Mouse (Mus musculus) myocyte (in vitro differentiated cells): Measurements from ENCODE around the gene Cuedc1.

ENCODE experiments used
- CEBPB ChIP-seq: IDR thresholded peaks from 2 replicates; pipeline ENCODE4 v1.6.1; 2011; ENCODE audit warnings: mild to moderate bottlenecking, moderate library complexity; ENCODE audit not compliant: poor library complexity, insufficient read depth, severe bottlenecking
- MAX ChIP-seq: IDR thresholded peaks from one replicate; pipeline ENCODE4 v1.6.1; 2011; ENCODE audit warnings: low read depth, mild to moderate bottlenecking, control low read depth
- POLR2A ChIP-seq: IDR thresholded peaks from one replicate; pipeline ENCODE4 v1.6.1; 2011; ENCODE audit warnings: low read depth, mild to moderate bottlenecking, control low read depth, moderate library complexity; ENCODE audit not compliant: insufficient read length
- SRF ChIP-seq: IDR thresholded peaks from one replicate; pipeline ENCODE4 v1.6.1; 2011; ENCODE audit warnings: low read depth; ENCODE audit not compliant: control insufficient read depth, insufficient read length
- USF1 ChIP-seq: IDR thresholded peaks from one replicate; pipeline ENCODE4 v1.6.1; 2011; ENCODE audit warnings: low read depth, mild to moderate bottlenecking, control low read depth, moderate library complexity

GRCm38 (mm10) chr11:88048961-88049670 is 48.7 kb upstream of the Cuedc1 start:
- TF ChIP-seq USF1, result no peak
- TF ChIP-seq MAX, result no peak
- no peak for TF ChIP-seq CEBPB
- no peak for TF ChIP-seq SRF
- no peak for TF ChIP-seq POLR2A
